Mouse (Mus musculus) megakaryocyte-erythroid progenitor cell, adult 5-6 weeks (primary cell): ENCODE results near the gene Tmprss11g. TPM values are rescaled to one million over a fixed set of nuclear protein-coding genes. Genes with fewer than 3 reads are reported as not detected.

Experiments used
- ATAC-seq: replicated peaks from 2 replicates; pipeline ENCODE4 v1.8.0; 2016; ENCODE audit warnings: mild to moderate bottlenecking, inconsistent platforms; ENCODE audit not compliant: severe bottlenecking, poor library complexity, low FRiP score, low TSS enrichment
- total RNA-seq, 2 experiments: library from RNA; stranded (forward) in 1 of 2; stranded (reverse) in 1 of 2; fragments of 200-1000, 215-1000 nt in 1 of 2; fragments of >200 nt in 1 of 2; fragmentation: Nextera tagmentation in 1 of 2; gene quantifications; 2 replicates each; pipeline ENCODE4 v1.2.3; 2014 to 2017

The Tmprss11g gene
- total RNA-seq (2014; fragmentation: Nextera tagmentation): not detected in 2 replicates
- total RNA-seq (2017): not detected in 2 replicates

DNA sequence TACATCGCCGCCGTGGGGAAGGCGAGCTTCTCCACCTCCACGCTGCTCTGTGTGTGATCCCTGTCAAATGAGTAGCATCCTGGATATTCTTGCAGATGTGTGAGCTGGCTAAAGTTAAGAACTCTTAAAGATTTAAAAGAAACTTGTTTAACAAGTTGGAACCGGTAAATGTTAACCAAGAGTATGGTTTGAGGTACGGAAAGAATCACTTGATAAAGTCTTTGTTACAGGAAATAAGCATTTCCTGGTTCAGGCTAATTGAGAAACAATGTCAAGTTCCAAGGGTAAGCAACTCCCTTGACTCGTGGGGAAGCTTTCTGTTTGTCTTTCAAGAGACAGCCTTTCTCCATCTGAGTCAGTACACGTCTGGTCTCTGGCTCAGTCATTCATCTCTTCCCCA, at the start of gene Tmprss11g:
TSS of gene Tmprss11g (minus strand) at position 101 of the 400 bp plus-strand sequence.
- no peak for ATAC-seq

DNA sequence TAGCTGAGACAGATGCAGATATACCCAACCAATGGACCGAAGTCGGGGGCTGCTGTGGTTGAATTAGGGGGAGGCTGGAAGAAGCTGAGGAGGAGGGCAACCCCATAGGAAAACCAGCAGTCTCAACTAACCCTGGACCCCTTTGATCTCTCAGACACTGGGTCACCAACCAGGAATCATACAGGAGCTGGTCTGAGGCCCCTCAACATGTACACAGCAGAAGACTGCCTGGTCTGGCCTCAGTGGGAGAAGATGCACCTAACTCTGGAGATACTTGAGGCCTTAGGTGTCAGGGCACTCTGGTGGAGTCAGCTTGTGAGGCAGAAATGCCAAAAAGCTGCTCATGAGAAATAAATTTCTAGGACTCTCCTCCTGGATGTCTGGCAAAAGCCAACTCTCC, 28.3 kb upstream of the Tmprss11g start:
- no peak for ATAC-seq

DNA sequence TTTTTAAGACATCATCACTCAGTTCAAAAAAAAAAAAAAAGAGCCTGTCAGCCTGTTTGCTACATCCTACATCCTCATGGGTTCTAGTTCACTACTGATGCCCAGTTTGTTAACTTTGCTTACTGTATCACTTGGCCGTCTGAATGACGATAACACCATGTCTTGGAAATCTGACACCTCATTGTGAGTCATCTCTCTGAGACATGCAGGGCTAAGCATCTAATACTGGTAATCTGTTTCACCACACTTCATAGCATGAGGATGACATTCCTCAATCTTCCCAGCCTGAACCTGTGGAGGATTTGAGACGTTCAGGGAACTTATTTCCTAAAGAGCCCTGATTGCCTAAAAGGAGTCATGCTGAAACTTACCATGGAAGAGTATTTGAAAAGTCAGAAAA, 22.2 kb upstream of the Tmprss11g start:
- ATAC-seq: no peak

DNA sequence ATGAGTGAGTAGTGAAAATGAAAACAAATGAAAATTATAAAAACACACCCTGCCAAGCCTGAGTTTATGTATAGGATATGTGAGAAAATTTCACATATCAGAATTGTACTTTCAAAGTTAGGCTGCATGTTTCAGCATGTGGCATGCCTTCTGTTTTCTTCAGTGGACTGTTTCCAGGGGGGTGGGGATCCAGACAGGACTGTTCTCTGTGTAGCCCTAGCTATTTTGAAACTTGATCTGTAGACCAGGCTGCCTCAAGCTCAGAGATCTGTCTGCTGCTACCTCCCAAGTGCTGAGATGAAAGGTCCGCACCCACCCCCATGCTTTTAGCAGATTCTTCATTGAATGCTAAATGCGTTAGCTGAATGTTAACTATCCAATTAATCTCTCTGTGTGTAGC, 10.3 kb upstream of the Tmprss11g start:
- ATAC-seq: no peak

DNA sequence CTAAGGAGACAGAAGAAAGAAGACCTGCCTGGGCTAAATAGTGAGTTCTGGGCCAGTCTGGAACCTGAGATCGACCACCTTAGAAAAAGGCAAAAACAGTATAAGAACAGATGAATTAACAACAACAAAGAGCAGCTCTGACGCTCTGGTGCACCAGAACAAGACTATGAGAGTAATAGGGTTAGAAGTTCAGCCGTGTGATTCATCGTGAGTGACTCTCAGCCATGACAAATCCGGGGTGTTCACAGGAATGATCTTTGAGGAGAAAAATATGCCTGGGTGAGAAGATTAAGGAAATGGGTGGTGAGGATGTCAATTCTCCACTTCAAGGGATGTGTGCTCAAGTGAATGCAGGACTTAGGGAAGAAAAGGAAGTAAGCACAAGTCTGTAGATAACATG, 6.9 kb downstream of the Tmprss11g start:
- no peak for ATAC-seq

DNA sequence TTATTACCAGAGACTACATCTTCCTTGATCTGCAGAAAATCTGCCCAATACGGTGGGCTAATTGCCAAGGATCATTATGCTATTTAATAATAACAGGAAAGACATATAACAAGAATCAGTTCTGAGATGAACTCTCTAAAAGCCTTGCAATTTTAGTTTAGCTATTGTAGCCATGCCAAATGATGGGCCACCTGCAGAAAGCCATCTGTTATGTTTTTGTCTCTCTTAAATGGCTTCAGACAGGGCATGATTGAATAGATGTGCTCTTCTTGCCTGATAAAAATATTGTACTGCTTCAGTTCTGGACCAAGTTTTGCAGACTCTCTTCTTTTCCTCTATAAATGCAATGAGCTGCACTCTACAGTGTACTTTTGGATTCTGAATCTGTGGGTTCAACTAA, 24.9 kb downstream of the Tmprss11g start:
- ATAC-seq: no peak

DNA sequence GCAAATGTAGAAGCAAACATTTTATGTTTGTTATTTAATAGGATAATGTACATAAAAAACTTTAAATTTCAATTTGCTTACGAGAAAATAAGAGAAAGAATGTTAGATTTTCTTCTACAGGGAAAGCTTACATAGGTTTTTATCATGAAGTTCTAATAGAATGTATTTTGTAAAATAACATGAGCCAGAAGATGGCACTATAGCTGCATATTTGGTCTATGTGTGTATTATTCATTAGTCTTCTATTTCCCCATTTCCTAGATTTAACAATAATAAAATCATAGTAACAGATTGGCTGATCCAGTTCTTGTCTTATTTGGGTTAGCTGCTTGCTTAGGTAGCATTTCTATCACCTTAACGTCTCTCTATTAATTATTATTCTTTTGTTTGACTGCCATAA, 35.8 kb downstream of the Tmprss11g start:
- ATAC-seq: no peak

DNA sequence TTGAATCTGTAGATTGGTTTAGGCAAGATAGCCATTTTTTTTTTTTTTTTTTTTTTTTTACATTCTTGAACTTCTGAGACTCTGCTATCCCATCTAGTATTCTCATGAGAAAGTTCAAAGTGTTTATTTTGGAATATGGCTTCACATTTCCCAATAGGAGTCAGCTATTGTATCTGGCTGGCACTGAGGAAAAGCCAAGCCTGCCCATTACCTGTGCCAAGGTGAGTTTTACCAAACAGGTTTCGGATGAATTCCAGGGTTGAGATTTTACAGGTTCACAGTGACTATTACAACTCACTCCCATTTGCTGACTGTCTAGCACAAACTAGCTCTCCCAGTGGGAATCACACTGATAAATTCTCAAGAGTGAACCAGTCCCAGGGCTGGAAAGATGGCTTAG, 36.4 kb downstream of the Tmprss11g start:
- no peak for ATAC-seq

DNA sequence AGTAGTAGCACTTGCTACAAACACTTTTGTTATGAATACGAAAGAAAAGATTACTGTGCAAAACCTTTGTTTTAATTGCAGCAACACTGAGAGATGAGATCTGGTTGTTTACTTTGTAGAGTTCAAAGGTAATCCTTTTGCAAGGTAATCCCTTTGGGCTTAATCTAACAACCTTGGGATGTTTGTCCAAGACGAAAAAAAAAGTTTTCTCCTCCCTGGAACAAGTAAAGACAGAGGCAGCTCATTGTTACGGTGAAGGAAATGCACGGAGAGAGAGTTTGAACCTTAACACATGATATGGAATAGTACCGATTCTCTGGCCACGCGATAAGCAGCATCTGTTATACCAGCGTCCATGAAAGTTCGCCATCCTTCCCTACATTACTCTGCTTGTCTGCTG, 44.5 kb downstream of the Tmprss11g start:
- ATAC-seq: no peak

DNA sequence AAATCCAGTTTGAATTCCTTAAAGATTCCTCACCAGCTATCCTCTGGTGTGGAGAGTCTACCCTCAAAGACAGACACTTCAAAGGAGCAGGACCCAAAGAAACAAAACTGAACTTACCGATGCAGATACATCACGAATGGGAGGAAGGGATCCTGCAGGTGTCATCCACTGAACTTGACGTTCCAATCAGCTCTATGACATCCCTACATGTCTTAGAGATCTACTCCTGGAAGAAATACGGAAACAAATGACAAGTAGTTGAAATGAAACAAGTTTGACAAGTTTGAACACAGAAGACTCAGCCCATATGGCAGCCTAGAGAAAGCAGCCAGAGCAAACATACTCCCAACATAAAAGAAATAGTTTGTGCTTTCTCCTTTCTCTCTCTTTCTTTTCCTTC, 49.5 kb downstream of the Tmprss11g start, which contains the start of gene Tmprss11a:
TSS of gene Tmprss11a (minus strand) at position 101 of the 400 bp plus-strand sequence.
- ATAC-seq: no peak

DNA sequence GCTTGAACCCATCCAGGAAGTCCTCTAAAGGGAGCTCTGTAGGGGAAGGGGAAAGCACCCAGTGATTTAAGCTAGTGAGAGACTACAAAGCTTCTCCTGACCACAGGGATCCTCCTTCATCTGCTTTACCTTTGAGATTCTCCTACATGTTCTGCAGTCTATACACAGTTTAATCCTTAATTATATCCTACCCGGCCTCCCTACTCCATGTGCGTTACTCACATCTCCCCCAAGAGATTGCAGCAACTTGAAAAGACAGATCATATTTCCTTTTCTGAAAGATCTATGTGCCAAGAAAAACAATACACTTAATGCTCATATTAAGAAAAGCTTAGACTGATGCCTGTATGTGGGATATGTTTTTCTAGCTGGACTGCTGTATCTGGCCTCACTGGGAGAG, 79.1 kb downstream of the Tmprss11g start:
- no peak for ATAC-seq

DNA sequence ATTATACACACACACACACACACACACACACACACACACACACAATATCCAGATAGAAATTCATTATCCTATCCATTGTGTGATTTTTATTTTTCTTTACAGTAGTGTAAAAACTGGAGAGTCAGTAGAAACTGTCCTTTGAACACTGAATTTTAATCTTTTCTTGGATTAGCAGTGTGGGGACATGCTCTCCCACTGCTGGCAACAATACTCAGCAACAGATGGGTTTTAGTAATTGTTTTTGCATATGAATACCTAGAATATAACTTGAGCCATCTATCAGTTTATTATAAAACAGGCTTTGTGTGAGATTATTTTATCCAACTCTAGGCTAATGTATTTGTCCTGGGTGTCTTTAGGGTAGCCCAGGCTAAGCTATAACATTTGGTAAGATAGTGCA, 79.9 kb downstream of the Tmprss11g start:
- no peak for ATAC-seq

Other genes starting within 250 kb of the Tmprss11g start
- gene Tmprss11c, start 229.3 kb downstream of the Tmprss11g start, total RNA-seq (2014; fragmentation: Nextera tagmentation): not detected in 2 replicates
- gene Tmprss11c, start 229.3 kb downstream of the Tmprss11g start, total RNA-seq (2017): not detected in 2 replicates
- not detected in 2 replicates for gene Tmprss11d, start 145.2 kb downstream of the Tmprss11g start, total RNA-seq (2014; fragmentation: Nextera tagmentation)
- gene Tmprss11d, start 145.2 kb downstream of the Tmprss11g start, total RNA-seq (2017): not detected in 2 replicates
- not detected in 2 replicates for gene Tmprss11a, start 49.6 kb downstream of the Tmprss11g start, total RNA-seq (2014; fragmentation: Nextera tagmentation)
- not detected in 2 replicates for gene Tmprss11a, start 49.6 kb downstream of the Tmprss11g start, total RNA-seq (2017)
- not detected in 2 replicates for gene Tmprss11f, start 113.8 kb upstream of the Tmprss11g start, total RNA-seq (2014; fragmentation: Nextera tagmentation)
- gene Tmprss11f, start 113.8 kb upstream of the Tmprss11g start, total RNA-seq (2017): not detected in 2 replicates
- gene Tmprss11b, start 157.8 kb upstream of the Tmprss11g start, total RNA-seq (2014; fragmentation: Nextera tagmentation): not detected in 2 replicates
- gene Tmprss11b, start 157.8 kb upstream of the Tmprss11g start, total RNA-seq (2017): not detected in 2 replicates
- not detected in 2 replicates for gene Tmprss11e, start 227.2 kb upstream of the Tmprss11g start, total RNA-seq (2014; fragmentation: Nextera tagmentation)
- not detected in 2 replicates for gene Tmprss11e, start 227.2 kb upstream of the Tmprss11g start, total RNA-seq (2017)